Mouse (Mus musculus) E14TG2a.4 (cell line): ENCODE measurements at regions not wholly inside any gene's neighbourhood (a gene's known extent, or its start where the extent isn't known, plus 50 kb on each side); places are given as distances from the start of the nearest gene placed in this dataset.

Experiments used
- H3K27me3 ChIP-seq: 2 replicates; pipeline ENCODE4 v1.6.1; 2014; ENCODE audit warnings: low read length, control low read depth; ENCODE audit not compliant: insufficient read depth
- H3K36me3 ChIP-seq: 2 replicates; pipeline ENCODE4 v1.6.1; 2014; ENCODE audit warnings: low read length, control low read depth; ENCODE audit not compliant: insufficient read depth
- H3K4me1 ChIP-seq: replicated peaks from 2 replicates; pipeline ENCODE4 v1.6.1; 2014; ENCODE audit warnings: low read depth, low read length, control low read depth
- H3K4me3 ChIP-seq: replicated peaks from 2 replicates; pipeline ENCODE4 v1.5.1; 2014; ENCODE audit warnings: mild to moderate bottlenecking, low read length
- H3K9me3 ChIP-seq: 2 replicates; pipeline ENCODE4 v1.6.1; 2014; ENCODE audit warnings: low read length, control low read depth
- CTCF ChIP-seq: conservative IDR thresholded peaks from 2 replicates; pipeline ENCODE4 v1.5.1; 2014; ENCODE audit warnings: low read length
- NANOG ChIP-seq: IDR thresholded peaks from 2 replicates; pipeline ENCODE4 v1.6.1; 2014; ENCODE audit warnings: borderline replicate concordance, low read length, mixed read lengths
- POU5F1 ChIP-seq: IDR thresholded peaks from 2 replicates; pipeline ENCODE4 v1.6.1; 2014; ENCODE audit warnings: low read length, borderline replicate concordance

DNA sequence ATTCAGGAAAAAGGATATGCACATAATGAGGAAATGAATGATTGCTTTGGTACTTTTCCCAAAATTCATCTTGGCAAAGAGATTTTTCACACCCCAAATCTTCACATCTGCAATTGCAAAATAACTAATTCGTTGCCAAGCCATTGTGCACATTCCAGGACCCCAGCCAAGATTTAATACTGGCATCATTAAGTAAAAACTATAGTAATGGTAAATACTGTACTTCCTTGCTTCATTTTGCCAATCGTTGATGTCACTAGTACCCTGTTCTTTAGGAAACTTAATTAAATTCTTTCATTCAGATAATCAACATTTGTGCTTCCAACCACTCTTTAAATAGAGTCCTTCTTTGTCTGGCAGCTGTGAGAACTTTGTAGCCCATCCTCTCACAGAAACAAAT lies 303.6 kb downstream of the Arl4a start:
- H3K36me3 ChIP-seq: peaks cover 10% of the 10 kb centered on the region; the same call in 1 of the 2 replicates
- H3K4me1 ChIP-seq: no peaks in the 10 kb centered on the region
- H3K9me3 ChIP-seq: peaks cover 35% of the 10 kb centered on the region
- no peak for TF ChIP-seq POU5F1
- TF ChIP-seq CTCF: no peak
- no peak for TF ChIP-seq NANOG
- H3K4me3 ChIP-seq: no peak overlapping the region
- H3K27me3 ChIP-seq: no peaks in the 10 kb centered on the region

DNA sequence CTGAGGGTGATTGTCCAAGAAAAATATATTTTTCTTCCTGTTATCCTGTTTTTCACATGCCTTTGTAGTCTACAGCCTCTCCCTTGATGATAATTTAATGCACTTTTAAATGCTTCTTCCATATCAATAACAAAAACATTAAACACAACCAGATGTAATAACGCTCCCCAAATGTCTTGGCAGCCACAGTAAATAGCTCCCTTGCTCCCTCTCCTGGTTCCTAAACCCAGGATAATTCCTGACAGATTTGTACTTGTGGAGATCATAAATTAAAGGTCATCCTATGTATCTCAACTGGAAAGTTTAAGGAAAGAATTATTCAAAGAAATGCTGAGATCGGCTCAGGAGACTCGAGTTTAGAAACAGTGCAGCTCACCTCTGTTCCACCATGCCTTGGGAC lies 306.6 kb downstream of the Arl4a start:
- TF ChIP-seq NANOG (no peak), CTCF (no peak), POU5F1 (no peak)
- Histone ChIP-seq H3K4me3 (no peak overlapping the region), H3K9me3 (peaks cover 5% of the 10 kb centered on the region), H3K4me1 (no peaks in the 10 kb centered on the region), H3K36me3 (no peaks in the 10 kb centered on the region), H3K27me3 (no peaks in the 10 kb centered on the region)

GRCm38 (mm10) chr12:39729255-39729654 lies 308.6 kb downstream of the Arl4a start:
- no peaks in the 10 kb centered on the region for H3K9me3 ChIP-seq
- H3K4me1 ChIP-seq: no peaks in the 10 kb centered on the region
- no peaks in the 10 kb centered on the region for H3K27me3 ChIP-seq
- no peaks in the 10 kb centered on the region for H3K36me3 ChIP-seq
- TF ChIP-seq POU5F1 (no peak), NANOG (no peak), CTCF (no peak)
- no peak overlapping the region for H3K4me3 ChIP-seq

GRCm38 (mm10) chr12:39724172-39724571 lies 313.7 kb downstream of the Arl4a start:
- no peaks in the 10 kb centered on the region for H3K9me3 ChIP-seq
- no peaks in the 10 kb centered on the region for H3K4me1 ChIP-seq
- H3K4me3 ChIP-seq: no peak overlapping the region
- H3K36me3 ChIP-seq: no peaks in the 10 kb centered on the region
- TF ChIP-seq NANOG: no peak
- TF ChIP-seq POU5F1: no peak
- TF ChIP-seq CTCF: no peak
- H3K27me3 ChIP-seq: no peaks in the 10 kb centered on the region

- TF ChIP-seq POU5F1 (no peak), NANOG (no peak), CTCF (no peak)
- no peaks in the 10 kb centered on the region for H3K27me3 ChIP-seq
- H3K9me3 ChIP-seq: no peaks in the 10 kb centered on the region
- no peaks in the 10 kb centered on the region for H3K36me3 ChIP-seq
- no peaks in the 10 kb centered on the region for H3K4me1 ChIP-seq
- H3K4me3 ChIP-seq: no peak overlapping the region
Measured at GRCm38 (mm10) chr12:39715120-39715519, 322.7 kb downstream of the Arl4a start.

DNA sequence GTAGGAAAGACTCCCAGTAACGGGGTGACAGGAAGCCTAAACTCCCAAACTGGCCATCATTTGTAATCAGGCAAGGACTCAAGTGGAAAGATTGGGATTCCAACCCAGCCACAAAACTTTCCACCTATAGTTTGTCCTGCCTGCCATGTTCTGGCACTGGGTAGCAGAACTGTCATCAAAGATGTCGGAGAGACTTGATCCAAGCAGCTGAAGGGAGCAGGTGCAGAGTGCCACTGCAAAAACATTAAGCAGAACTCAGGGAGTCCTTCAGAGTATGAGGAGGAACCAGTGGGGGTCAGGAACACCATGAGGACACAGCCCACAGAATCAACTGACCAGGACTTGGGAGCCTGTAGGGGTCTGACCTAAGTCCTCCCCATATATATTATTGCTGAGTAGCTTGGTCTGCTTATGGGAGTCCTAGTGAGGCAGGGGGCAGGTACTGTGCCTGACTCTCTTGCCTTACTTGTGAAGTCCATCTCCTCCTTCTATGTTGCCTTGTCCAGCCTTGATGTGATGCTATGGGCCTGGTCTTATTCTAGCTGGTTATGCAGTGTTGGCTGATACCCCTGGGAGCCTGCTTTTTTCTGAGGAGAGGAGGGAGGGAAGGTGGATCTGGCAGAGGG lies 323.5 kb downstream of the Arl4a start:
- Histone ChIP-seq H3K36me3 (no peaks in the 10 kb centered on the region), H3K27me3 (no peaks in the 10 kb centered on the region), H3K9me3 (no peaks in the 10 kb centered on the region), H3K4me1 (no peaks in the 10 kb centered on the region), H3K4me3 (no peak overlapping the region)
- TF ChIP-seq POU5F1 (no peak), NANOG (no peak), CTCF (no peak)

DNA sequence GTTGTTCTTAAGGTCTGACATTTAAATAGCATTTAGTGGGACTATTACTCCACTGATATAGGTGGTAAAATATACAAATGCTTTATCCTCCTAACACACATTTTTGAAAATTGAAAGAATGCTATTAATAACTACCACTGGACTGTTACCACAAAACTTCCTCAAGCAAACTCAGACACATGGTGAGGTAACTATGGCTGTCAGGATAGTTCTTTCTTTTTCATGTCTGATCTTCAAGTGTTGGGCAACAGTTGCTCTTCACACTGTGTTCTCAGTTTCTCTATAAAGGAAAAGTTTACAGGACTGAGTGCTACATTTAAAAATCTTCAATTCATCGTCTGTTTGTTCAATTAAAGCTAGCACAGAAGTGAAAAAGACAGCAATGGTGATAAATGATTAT lies 326.0 kb downstream of the Arl4a start:
- no peak for TF ChIP-seq CTCF
- TF ChIP-seq NANOG: no peak
- no peak for TF ChIP-seq POU5F1
- Histone ChIP-seq H3K4me3 (no peak overlapping the region), H3K4me1 (no peaks in the 10 kb centered on the region), H3K36me3 (no peaks in the 10 kb centered on the region), H3K27me3 (no peaks in the 10 kb centered on the region), H3K9me3 (no peaks in the 10 kb centered on the region)

DNA sequence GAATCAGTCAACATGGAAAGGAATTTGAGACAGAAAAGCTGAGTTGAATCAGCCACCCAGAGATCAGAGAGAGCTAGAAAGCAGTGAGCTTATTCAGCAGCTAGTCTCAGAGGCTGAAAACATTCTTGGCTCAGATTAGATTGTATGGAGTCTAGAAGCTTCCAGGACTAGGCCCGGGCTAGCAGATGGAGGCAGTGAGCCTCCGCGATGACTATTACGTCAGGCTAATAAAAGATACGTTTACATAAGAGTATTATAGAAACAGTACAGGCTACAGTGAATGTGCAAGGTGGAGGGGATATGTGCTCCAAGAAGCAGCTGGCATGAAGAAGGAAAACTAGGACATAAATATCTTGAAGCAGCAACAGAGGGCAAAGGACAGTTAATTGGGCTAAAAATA lies 328.0 kb downstream of the Arl4a start:
- H3K36me3 ChIP-seq: no peaks in the 10 kb centered on the region
- TF ChIP-seq NANOG: no peak
- TF ChIP-seq POU5F1: no peak
- no peak for TF ChIP-seq CTCF

DNA sequence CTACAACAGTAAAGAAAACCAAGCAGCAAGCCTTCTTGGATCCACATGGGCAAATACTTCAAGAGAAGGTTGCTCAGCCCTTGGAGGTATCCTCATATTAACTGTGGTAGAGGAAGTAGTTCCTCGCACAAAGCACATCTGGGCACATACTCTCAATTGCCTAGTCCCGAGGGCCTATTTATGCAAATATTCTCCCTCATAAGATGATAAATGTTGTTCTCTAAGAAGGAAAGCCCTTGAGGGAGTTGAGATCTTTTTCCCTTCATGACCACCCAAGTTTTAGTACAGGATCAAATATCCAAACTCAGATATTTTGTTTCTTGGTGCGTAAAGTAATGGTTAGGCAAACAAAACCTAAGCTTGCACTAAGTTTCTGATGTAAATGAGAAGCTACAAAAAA lies 340.6 kb downstream of the Arl4a start:
- TF ChIP-seq POU5F1 (no peak), CTCF (no peak), NANOG (no peak)
- Histone ChIP-seq H3K36me3 (no peaks in the 10 kb centered on the region), H3K9me3 (no peaks in the 10 kb centered on the region), H3K4me3 (no peak overlapping the region), H3K4me1 (no peaks in the 10 kb centered on the region), H3K27me3 (no peaks in the 10 kb centered on the region)

More for the DNA sequence above, 328.0 kb downstream of the Arl4a start:
- Histone ChIP-seq H3K4me1 (no peaks in the 10 kb centered on the region), H3K27me3 (no peaks in the 10 kb centered on the region), H3K9me3 (no peaks in the 10 kb centered on the region), H3K4me3 (no peak overlapping the region)
